Mouse (Mus musculus) olfactory bulb, adult 2 months (tissue): Measurements from ENCODE around the gene Tlr7.

Source experiments
- CTCF ChIP-seq: fragments of 200-500 bp; IDR thresholded peaks from 2 replicates; pipeline ENCODE4 v1.5.1; 2012; ENCODE audit warnings: low read depth, mild to moderate bottlenecking, low read length, moderate library complexity; ENCODE audit not compliant: insufficient read depth
- POLR2A ChIP-seq: fragments of 200-500 bp; IDR thresholded peaks from 2 replicates; pipeline ENCODE4 v1.6.1; 2012; ENCODE audit warnings: mild to moderate bottlenecking, low read depth, low read length, moderate library complexity; ENCODE audit not compliant: insufficient read depth

GRCm38 (mm10) chrX:167276953-167277352 lies 53.4 kb downstream of the Tlr7 start:
- no peak for TF ChIP-seq POLR2A
- no peak for TF ChIP-seq CTCF
